Mouse (Mus musculus): Measurements from ENCODE around the gene Alpl.

- TF ChIP-seq CTCF (IDR thresholded peaks at IDR 0.05; ENCODE audit: low read depth, low read length) = no peak
- no peak for TF ChIP-seq POLR2A (IDR thresholded peaks at IDR 0.05; ENCODE audit: extremely low read depth, insufficient read depth, low read length)
Observed at GRCm38 (mm10) chr4:137753199-137753598, 43.0 kb downstream of the Alpl start.
